Mouse (Mus musculus): ENCODE results near the gene Dab1. TPM values are rescaled to one million over a fixed set of nuclear protein-coding genes. Genes with fewer than 3 reads are reported as not detected.

The Dab1 gene
- polyA plus RNA-seq, 1 experiment from 2014 or later = 20.6 TPM

GRCm38 (mm10) chr4:104186311-104186710 is 567.2 kb downstream of the Dab1 start:
- no peaks in the 10 kb centered on the region for H3K36me3 ChIP-seq (ENCODE audit: insufficient read depth, low read length)
- WGBS = 78% methylated on average over 4 of the region's 4 CpGs
- no peak for ATAC-seq (ENCODE audit: low FRiP score, low TSS enrichment)
- no peak overlapping the region for H3K9ac ChIP-seq (replicated peaks; ENCODE audit: low read length)
- H3K4me2 ChIP-seq (replicated peaks; ENCODE audit: low read depth, low read length) = no peak overlapping the region
- H3K27me3 ChIP-seq (ENCODE audit: insufficient read depth, low read length) = no peaks in the 10 kb centered on the region
- H3K4me3 ChIP-seq (ENCODE audit: low read length) = no peak overlapping the region
- no peaks in the 10 kb centered on the region for H3K9me3 ChIP-seq (ENCODE audit: low read length)
- H3K4me1 ChIP-seq (ENCODE audit: insufficient read depth, low read length) = no peaks in the 10 kb centered on the region
- H3K27ac ChIP-seq (ENCODE audit: low read length) = no peak overlapping the region

DNA sequence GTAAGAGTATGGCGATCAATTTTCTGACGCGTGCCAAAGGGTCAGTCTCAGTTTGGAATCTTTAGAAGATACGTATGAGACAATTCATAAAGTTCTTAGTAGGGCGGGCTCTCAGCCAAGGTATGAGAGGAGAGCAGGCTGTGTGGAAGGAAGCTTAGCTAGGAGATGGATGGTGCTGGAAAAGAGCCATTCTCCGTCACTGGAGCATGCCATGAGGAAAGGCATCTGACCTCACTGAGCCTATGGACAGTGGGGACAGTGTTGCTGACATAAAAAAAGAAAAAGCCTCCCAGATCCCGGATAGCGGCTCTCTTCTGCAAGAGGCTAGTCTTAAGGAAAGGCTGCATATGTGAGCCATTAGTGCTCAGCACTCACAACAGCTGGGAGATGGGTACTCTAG is 579.5 kb downstream of the Dab1 start:
- ATAC-seq (ENCODE audit: low FRiP score, low TSS enrichment) = no peak
- no peak overlapping the region for H3K4me3 ChIP-seq (ENCODE audit: low read length)

DNA sequence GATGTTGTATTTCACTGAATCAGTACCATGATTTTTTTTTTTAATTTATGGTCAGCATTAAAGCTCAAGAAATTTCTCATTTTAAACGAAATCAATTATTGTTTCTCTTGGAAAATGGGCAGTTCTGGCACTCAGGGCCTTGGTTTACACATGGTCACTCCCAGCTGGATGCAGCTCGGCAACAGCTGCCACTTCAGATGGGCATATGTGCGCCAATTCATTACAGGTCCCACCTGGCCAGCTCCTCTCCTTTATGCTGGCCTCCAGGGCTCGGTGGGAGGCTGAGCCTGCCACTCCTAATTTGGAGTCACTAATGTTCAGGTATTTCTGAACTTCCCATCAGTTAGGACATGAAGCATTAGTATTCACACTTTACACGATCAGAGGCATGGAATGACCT is 582.5 kb downstream of the Dab1 start:
- 76% methylated on average over 5 of the region's 5 CpGs for WGBS
- H3K27me3 ChIP-seq (ENCODE audit: insufficient read depth, low read length) = no peaks in the 10 kb centered on the region
- H3K4me3 ChIP-seq (ENCODE audit: low read length) = no peak overlapping the region

More for the DNA sequence above, 579.5 kb downstream of the Dab1 start:
- H3K4me1 ChIP-seq (ENCODE audit: insufficient read depth, low read length) = no peaks in the 10 kb centered on the region
- H3K36me3 ChIP-seq (ENCODE audit: insufficient read depth, low read length) = no peaks in the 10 kb centered on the region
- no peaks in the 10 kb centered on the region for H3K9me3 ChIP-seq (ENCODE audit: low read length)
- 83% methylated on average over 8 of the region's 8 CpGs for WGBS
- H3K27me3 ChIP-seq (ENCODE audit: insufficient read depth, low read length) = no peaks in the 10 kb centered on the region
- H3K9ac ChIP-seq (replicated peaks; ENCODE audit: low read length) = no peak overlapping the region
- no peak overlapping the region for H3K27ac ChIP-seq (ENCODE audit: low read length)
- H3K4me2 ChIP-seq (replicated peaks; ENCODE audit: low read depth, low read length) = no peak overlapping the region

GRCm38 (mm10) chr4:104204047-104204446 is 584.9 kb downstream of the Dab1 start:
- WGBS = 47% methylated on average over 6 of the region's 6 CpGs
- no peak overlapping the region for H3K4me2 ChIP-seq (replicated peaks; ENCODE audit: low read depth, low read length)
- H3K27ac ChIP-seq (ENCODE audit: low read length) = no peak overlapping the region
- H3K36me3 ChIP-seq (ENCODE audit: insufficient read depth, low read length) = no peaks in the 10 kb centered on the region
- no peaks in the 10 kb centered on the region for H3K27me3 ChIP-seq (ENCODE audit: insufficient read depth, low read length)
- no peak for ATAC-seq (ENCODE audit: low FRiP score, low TSS enrichment)
- no peak overlapping the region for H3K9ac ChIP-seq (replicated peaks; ENCODE audit: low read length)
- H3K9me3 ChIP-seq (ENCODE audit: low read length) = no peaks in the 10 kb centered on the region
- H3K4me1 ChIP-seq (ENCODE audit: insufficient read depth, low read length) = no peaks in the 10 kb centered on the region
- no peak overlapping the region for H3K4me3 ChIP-seq (ENCODE audit: low read length)

More for the DNA sequence above, 582.5 kb downstream of the Dab1 start:
- no peak overlapping the region for H3K9ac ChIP-seq (replicated peaks; ENCODE audit: low read length)
- ATAC-seq (ENCODE audit: low FRiP score, low TSS enrichment) = no peak
- no peaks in the 10 kb centered on the region for H3K9me3 ChIP-seq (ENCODE audit: low read length)
- H3K27ac ChIP-seq (ENCODE audit: low read length) = no peak overlapping the region
- H3K36me3 ChIP-seq (ENCODE audit: insufficient read depth, low read length) = no peaks in the 10 kb centered on the region
- H3K4me1 ChIP-seq (ENCODE audit: insufficient read depth, low read length) = no peaks in the 10 kb centered on the region
- no peak overlapping the region for H3K4me2 ChIP-seq (replicated peaks; ENCODE audit: low read depth, low read length)

- Histone ChIP-seq H3K9me3 (ENCODE audit: low read length) (no peaks in the 10 kb centered on the region), H3K4me2 (replicated peaks; ENCODE audit: low read depth, low read length) (no peak overlapping the region), H3K27ac (ENCODE audit: low read length) (no peak overlapping the region), H3K4me3 (ENCODE audit: low read length) (no peak overlapping the region), H3K9ac (replicated peaks; ENCODE audit: low read length) (no peak overlapping the region), H3K4me1 (ENCODE audit: insufficient read depth, low read length) (no peaks in the 10 kb centered on the region), H3K27me3 (ENCODE audit: insufficient read depth, low read length) (no peaks in the 10 kb centered on the region), H3K36me3 (ENCODE audit: insufficient read depth, low read length) (no peaks in the 10 kb centered on the region)
- WGBS = 83% methylated on average over 5 of the region's 5 CpGs
- no peak for ATAC-seq (ENCODE audit: low FRiP score, low TSS enrichment)
Measured at GRCm38 (mm10) chr4:104206639-104207038, 587.5 kb downstream of the Dab1 start.

DNA sequence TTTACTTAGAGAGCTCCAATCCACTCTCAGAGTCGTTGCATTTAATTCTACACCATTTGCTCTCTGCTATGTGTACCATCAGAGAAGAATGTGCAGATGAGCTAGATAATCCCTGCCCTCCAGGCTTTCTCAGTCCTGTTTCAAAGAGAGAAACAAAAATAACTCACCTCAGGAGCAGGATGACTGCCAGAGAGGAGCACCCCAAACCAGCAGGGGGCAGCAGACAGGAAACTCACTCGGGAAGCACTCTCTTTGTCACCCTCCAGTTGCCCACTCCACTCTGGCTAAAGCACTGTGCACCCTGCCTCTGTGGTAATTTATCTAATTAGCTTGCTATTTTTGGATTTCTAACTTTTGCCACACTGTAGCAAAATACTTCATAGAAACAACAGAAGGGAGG is 589.9 kb downstream of the Dab1 start:
- Histone ChIP-seq H3K27me3 (ENCODE audit: insufficient read depth, low read length) (no peaks in the 10 kb centered on the region), H3K4me3 (ENCODE audit: low read length) (no peak overlapping the region), H3K36me3 (ENCODE audit: insufficient read depth, low read length) (no peaks in the 10 kb centered on the region), H3K4me1 (ENCODE audit: insufficient read depth, low read length) (no peaks in the 10 kb centered on the region), H3K27ac (ENCODE audit: low read length) (no peak overlapping the region), H3K4me2 (replicated peaks; ENCODE audit: low read depth, low read length) (no peak overlapping the region), H3K9me3 (ENCODE audit: low read length) (no peaks in the 10 kb centered on the region), H3K9ac (replicated peaks; ENCODE audit: low read length) (no peak overlapping the region)
- no peak for ATAC-seq (ENCODE audit: low FRiP score, low TSS enrichment)
- WGBS = 23% methylated on average over 2 of the region's 2 CpGs

DNA sequence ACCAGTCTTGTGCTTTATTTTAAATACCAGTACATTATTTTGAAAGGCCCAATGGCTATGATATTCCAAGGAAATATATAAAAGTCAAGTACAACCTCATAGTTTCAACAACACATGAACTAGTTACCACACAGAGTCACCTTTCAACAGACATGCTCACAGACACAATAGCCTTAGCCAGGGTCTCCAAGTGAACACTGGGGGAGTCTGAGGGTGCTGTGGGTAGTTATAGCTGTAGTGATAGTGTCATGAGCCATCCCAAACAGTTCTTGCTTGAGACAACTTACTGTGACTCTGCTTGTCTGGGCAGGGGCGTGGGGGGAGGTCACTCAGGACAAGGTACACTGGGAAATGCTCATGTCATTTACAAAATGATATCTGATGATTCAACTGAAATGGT is 591.6 kb downstream of the Dab1 start:
- no peak for ATAC-seq (ENCODE audit: low FRiP score, low TSS enrichment)
- no peaks in the 10 kb centered on the region for H3K36me3 ChIP-seq (ENCODE audit: insufficient read depth, low read length)
- no peak overlapping the region for H3K27ac ChIP-seq (ENCODE audit: low read length)
- 87% methylated on average over 1 of the region's 1 CpGs for WGBS
- no peaks in the 10 kb centered on the region for H3K9me3 ChIP-seq (ENCODE audit: low read length)
- H3K27me3 ChIP-seq (ENCODE audit: insufficient read depth, low read length) = no peaks in the 10 kb centered on the region
- H3K4me2 ChIP-seq (replicated peaks; ENCODE audit: low read depth, low read length) = no peak overlapping the region
- H3K9ac ChIP-seq (replicated peaks; ENCODE audit: low read length) = no peak overlapping the region
- H3K4me3 ChIP-seq (ENCODE audit: low read length) = no peak overlapping the region
- no peaks in the 10 kb centered on the region for H3K4me1 ChIP-seq (ENCODE audit: insufficient read depth, low read length)

DNA sequence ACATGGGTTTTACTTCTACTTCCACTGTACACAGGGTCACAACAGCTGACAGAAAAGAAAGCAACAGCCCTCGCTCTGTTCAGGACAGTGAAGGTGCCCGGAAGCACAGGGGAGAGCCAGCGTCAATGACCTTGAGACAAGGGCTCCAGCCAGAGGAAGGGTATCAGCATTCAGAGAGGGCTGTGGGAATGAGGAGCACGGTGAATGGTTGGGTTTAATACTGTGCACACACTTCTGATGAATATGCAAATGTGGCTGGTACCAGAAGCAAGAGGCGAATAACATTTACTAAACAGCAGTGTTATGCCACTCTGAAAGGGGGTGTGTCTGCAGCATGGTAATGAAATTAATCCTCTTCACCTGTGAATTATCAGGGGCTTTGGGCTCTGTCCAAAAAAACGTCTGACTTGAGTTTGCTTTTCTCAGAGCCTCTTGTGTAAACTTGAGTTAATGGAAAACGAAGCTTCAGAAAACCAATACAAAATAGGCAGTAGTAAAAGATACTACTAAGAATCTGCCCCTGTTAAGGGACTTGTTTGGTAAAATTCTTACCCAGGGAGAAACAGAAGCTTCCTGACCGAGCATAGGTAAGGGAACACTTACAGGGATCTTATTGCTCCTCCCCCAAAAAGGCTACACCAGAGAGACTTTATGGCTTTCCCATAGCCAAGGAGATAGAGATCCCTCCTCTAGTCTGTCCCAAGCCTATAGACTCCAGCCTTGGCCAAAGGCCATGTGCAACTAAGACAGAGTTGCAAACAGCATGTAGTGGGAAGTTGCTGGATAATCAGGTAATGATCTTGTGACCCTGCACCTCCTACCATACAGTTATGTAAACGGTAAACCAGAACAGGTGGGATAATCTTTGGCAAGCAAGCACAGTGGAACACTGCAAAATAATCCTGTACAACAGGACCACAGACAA is 592.6 kb downstream of the Dab1 start:
- Histone ChIP-seq H3K4me2 (replicated peaks; ENCODE audit: low read depth, low read length) (no peak overlapping the region), H3K36me3 (ENCODE audit: insufficient read depth, low read length) (no peaks in the 10 kb centered on the region), H3K9ac (replicated peaks; ENCODE audit: low read length) (no peak overlapping the region), H3K4me3 (ENCODE audit: low read length) (no peak overlapping the region), H3K27ac (ENCODE audit: low read length) (no peak overlapping the region), H3K4me1 (ENCODE audit: insufficient read depth, low read length) (no peaks in the 10 kb centered on the region), H3K27me3 (ENCODE audit: insufficient read depth, low read length) (no peaks in the 10 kb centered on the region), H3K9me3 (ENCODE audit: low read length) (no peaks in the 10 kb centered on the region)
- 69% methylated on average over 9 of the region's 9 CpGs for WGBS
- ATAC-seq (ENCODE audit: low FRiP score, low TSS enrichment) = no peak

DNA sequence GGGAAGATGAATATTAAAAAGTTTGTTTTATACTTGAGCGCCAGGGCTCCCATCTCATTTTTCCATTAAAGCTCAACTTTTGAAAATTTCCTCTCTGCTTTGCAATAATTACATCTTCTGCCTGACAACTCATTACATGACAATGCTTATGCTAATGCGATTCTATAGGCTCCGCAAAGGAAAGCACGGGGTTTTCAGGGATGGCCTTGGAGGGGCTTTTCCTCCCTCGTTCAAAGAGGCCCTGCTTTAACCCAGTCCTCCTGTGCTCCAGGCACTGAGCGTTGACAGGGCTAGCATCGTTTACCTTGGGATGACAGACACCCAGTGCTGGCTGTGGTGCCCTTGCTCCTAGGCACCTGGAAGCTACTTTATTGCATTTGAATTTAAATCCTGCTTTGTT is 595.6 kb downstream of the Dab1 start:
- H3K4me3 ChIP-seq (ENCODE audit: low read length) = no peak overlapping the region
- H3K9ac ChIP-seq (replicated peaks; ENCODE audit: low read length) = no peak overlapping the region
- no peaks in the 10 kb centered on the region for H3K36me3 ChIP-seq (ENCODE audit: insufficient read depth, low read length)
- H3K27ac ChIP-seq (ENCODE audit: low read length) = no peak overlapping the region
- H3K4me1 ChIP-seq (ENCODE audit: insufficient read depth, low read length) = no peaks in the 10 kb centered on the region
- no peak for ATAC-seq (ENCODE audit: low FRiP score, low TSS enrichment)
- H3K9me3 ChIP-seq (ENCODE audit: low read length) = no peaks in the 10 kb centered on the region
- WGBS = 49% methylated on average over 7 of the region's 7 CpGs
- H3K27me3 ChIP-seq (ENCODE audit: insufficient read depth, low read length) = no peaks in the 10 kb centered on the region
- no peak overlapping the region for H3K4me2 ChIP-seq (replicated peaks; ENCODE audit: low read depth, low read length)

GRCm38 (mm10) chr4:104217336-104217735 is 598.2 kb downstream of the Dab1 start:
- Histone ChIP-seq H3K27ac (ENCODE audit: low read length) (no peak overlapping the region), H3K36me3 (ENCODE audit: insufficient read depth, low read length) (no peaks in the 10 kb centered on the region), H3K9ac (replicated peaks; ENCODE audit: low read length) (no peak overlapping the region), H3K4me2 (replicated peaks; ENCODE audit: low read depth, low read length) (no peak overlapping the region), H3K27me3 (ENCODE audit: insufficient read depth, low read length) (no peaks in the 10 kb centered on the region), H3K4me3 (ENCODE audit: low read length) (no peak overlapping the region), H3K4me1 (ENCODE audit: insufficient read depth, low read length) (no peaks in the 10 kb centered on the region), H3K9me3 (ENCODE audit: low read length) (no peaks in the 10 kb centered on the region)
- ATAC-seq (ENCODE audit: low FRiP score, low TSS enrichment) = no peak
- WGBS = 45% methylated on average over 4 of the region's 4 CpGs

Measured in kidney, embryonic 16.5 days (tissue).